Mouse (Mus musculus) stomach, postnatal 0 days (tissue): Measurements from ENCODE around the gene Syt2. TPM values are rescaled to one million over a fixed set of nuclear protein-coding genes. Genes with fewer than 3 reads are reported as not detected.
A peak's percentile ranks its signal among the peaks of the same experiment; 100 is the strongest.

Experiments
- ATAC-seq: fragments of 200-750 bp; cut with Nextera tagmentation; 2 replicates; pipeline ENCODE4 v1.8.0; 2017; ENCODE audit not compliant: low FRiP score, low TSS enrichment
- DNase-seq: peaks from one replicate; pipeline ENCODE4 v3.0.0-alpha.2; 2016; ENCODE audit warnings: low spot score
- H3K27ac ChIP-seq: fragments of 300-500 bp; sonication (generic); replicated peaks from 2 replicates; pipeline ENCODE4 v1.5.1; 2014; ENCODE audit warnings: mild to moderate bottlenecking, control low read depth
- H3K27me3 ChIP-seq: fragments of 300-500 bp; sonication (generic); 2 replicates; pipeline ENCODE4 v1.6.1; 2014; ENCODE audit warnings: low read length; ENCODE audit not compliant: control insufficient read depth, insufficient read depth
- H3K36me3 ChIP-seq: fragments of 300-500 bp; sonication (generic); 2 replicates; pipeline ENCODE4 v1.6.1; 2014; ENCODE audit warnings: low read length, mixed read lengths; ENCODE audit not compliant: control insufficient read depth, insufficient read depth
- H3K4me1 ChIP-seq: fragments of 300-500 bp; sonication (generic); replicated peaks from 2 replicates; pipeline ENCODE4 v1.6.1; 2014; ENCODE audit warnings: antibody characterized with exemption; ENCODE audit not compliant: control insufficient read depth, insufficient read depth
- H3K4me2 ChIP-seq: fragments of 300-500 bp; sonication (generic); replicated peaks from 2 replicates; pipeline ENCODE4 v1.6.1; 2014; ENCODE audit warnings: low read depth, mild to moderate bottlenecking, control low read depth, moderate library complexity
- H3K4me3 ChIP-seq: fragments of 300-500 bp; sonication (generic); 2 replicates; pipeline ENCODE4 v1.5.1; 2014; ENCODE audit warnings: low read depth, low read length, control low read depth
- H3K9ac ChIP-seq: fragments of 300-500 bp; sonication (generic); 2 replicates; pipeline ENCODE4 v1.6.1; 2014; ENCODE audit warnings: mild to moderate bottlenecking, low read length, control low read depth, mixed read lengths
- H3K9me3 ChIP-seq: fragments of 300-500 bp; sonication (generic); 2 replicates; pipeline ENCODE4 v1.6.1; 2016; ENCODE audit warnings: low read length; ENCODE audit not compliant: control insufficient read depth
- CTCF ChIP-seq: IDR thresholded peaks from 2 replicates; pipeline ENCODE4 v1.5.1; 2016; ENCODE audit warnings: antibody characterized with exemption, low read depth, mild to moderate bottlenecking, moderate library complexity
- EP300 ChIP-seq: optimal IDR thresholded peaks from 2 replicates; pipeline ENCODE3; 2016; ENCODE audit warnings: antibody characterized with exemption
- WGBS: fragments of 180-500 bp; shearing (Covaris S2); extraction: QIAGEN DNeasy Blood & Tissue Kit; methylation state at CpG from one replicate; pipeline ENCODE4 v1.1.7; 2014; 5-methylcytosine and 5-hydroxymethylcytosine counted together
- polyA plus RNA-seq: library from polyadenylated mRNA; unstranded; fragments of >200 nt; fragmentation: Nextera tagmentation; extraction: Ambion mirVana; gene quantifications from 2 replicates; pipeline ENCODE4 v1.2.1, GENCODE M21; 2015

Gene Syt2
- polyA plus RNA-seq, 1 experiment from 2014 or later: 0.58 TPM

DNA sequence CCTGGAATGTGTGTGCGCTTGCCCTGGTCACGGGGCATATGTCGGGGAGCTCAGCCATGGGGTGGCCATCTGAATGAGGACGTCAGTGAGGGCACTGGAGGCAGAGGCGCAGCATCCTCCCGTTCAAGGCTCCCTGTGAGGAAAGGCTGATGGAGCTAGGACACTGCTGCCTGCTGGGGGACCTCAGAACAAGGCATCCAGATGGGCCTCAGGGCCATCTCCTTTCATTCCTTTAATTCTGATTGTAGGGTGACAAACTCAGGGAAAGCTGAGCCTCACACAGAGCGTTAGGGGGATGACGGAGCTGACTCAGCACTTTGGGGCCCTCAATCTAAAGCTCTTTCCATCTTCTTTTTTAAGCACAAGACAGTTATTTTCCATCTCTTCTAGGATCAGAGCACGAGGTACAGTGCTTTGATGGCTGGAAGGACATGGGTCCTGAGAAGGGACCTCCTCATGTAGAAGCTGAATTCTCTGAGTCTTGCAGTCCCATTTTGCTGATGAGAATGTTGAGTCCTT lies 66.4 kb downstream of the Syt2 start:
- ATAC-seq (no peak), DNase-seq (no peak)
- H3K27ac ChIP-seq: no peak overlapping the region
- no peak overlapping the region for H3K4me3 ChIP-seq
- WGBS: 80% methylated on average over 9 of the region's 9 CpGs
- no peaks in the 10 kb centered on the region for H3K27me3 ChIP-seq
- no peaks in the 10 kb centered on the region for H3K36me3 ChIP-seq
- H3K9me3 ChIP-seq: no peaks in the 10 kb centered on the region
- no peak overlapping the region for H3K9ac ChIP-seq
- H3K4me1 ChIP-seq: 0 out of 2 replicates have a peak, but pooled peaks cover 2% of the 10 kb centered on the region
- H3K4me2 ChIP-seq: no peak overlapping the region
- TF ChIP-seq CTCF: no peak
- TF ChIP-seq EP300: no peak

- WGBS: 36% methylated on average over 11 of the region's 11 CpGs
- TF ChIP-seq EP300 (no peak), CTCF (no peak)
- no peaks in the 10 kb centered on the region for H3K36me3 ChIP-seq
- no peak overlapping the region for H3K9ac ChIP-seq
- H3K27me3 ChIP-seq: no peaks in the 10 kb centered on the region
- H3K4me1 ChIP-seq: 0 out of 2 replicates have a peak, but pooled peaks cover 2% of the 10 kb centered on the region
- no peak overlapping the region for H3K4me2 ChIP-seq
- ATAC-seq: peak; percentile 61
- DNase-seq: peak; percentile 65
- H3K27ac ChIP-seq: no peak overlapping the region
- H3K4me3 ChIP-seq: no peak overlapping the region
- H3K9me3 ChIP-seq: no peaks in the 10 kb centered on the region
Measured at GRCm38 (mm10) chr1:134713421-134713969, 67.0 kb downstream of the Syt2 start.

DNA sequence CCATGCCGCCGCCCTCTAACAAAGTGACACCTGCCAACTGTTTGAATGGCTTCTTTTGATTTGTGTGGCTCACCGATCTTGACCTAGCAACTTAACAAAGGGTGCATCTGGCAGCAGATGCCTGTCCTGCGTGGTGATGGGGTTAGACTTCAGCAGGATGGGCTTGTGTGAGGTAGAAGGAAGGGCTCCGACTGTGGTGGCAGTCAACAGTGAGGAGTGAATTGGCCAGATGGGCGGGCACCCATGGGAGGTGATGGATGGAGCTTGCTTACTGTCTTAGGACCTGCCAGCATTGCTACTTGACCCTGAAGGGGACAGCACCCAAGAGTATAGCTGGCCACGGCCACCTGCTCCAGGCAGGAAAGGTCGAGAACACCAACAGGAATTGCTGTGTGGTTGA lies 67.7 kb downstream of the Syt2 start:
- H3K4me1 ChIP-seq: 0 out of 2 replicates have a peak, but pooled peaks cover 2% of the 10 kb centered on the region
- no peak for TF ChIP-seq EP300
- TF ChIP-seq CTCF: no peak
- no peaks in the 10 kb centered on the region for H3K27me3 ChIP-seq
- H3K4me3 ChIP-seq: no peak overlapping the region
- no peak overlapping the region for H3K9ac ChIP-seq
- H3K27ac ChIP-seq: no peak overlapping the region
- ATAC-seq (no peak), DNase-seq (no peak)
- no peaks in the 10 kb centered on the region for H3K36me3 ChIP-seq
- H3K9me3 ChIP-seq: no peaks in the 10 kb centered on the region
- no peak overlapping the region for H3K4me2 ChIP-seq
- 63% methylated on average over 8 of the region's 8 CpGs for WGBS

- H3K27ac ChIP-seq: no peak overlapping the region
- no peaks in the 10 kb centered on the region for H3K9me3 ChIP-seq
- no peaks in the 10 kb centered on the region for H3K27me3 ChIP-seq
- no peak overlapping the region for H3K4me2 ChIP-seq
- no peak overlapping the region for H3K9ac ChIP-seq
- H3K36me3 ChIP-seq: no peaks in the 10 kb centered on the region
- ATAC-seq (no peak), DNase-seq (no peak)
- H3K4me1 ChIP-seq: no peaks in the 10 kb centered on the region
- no peak overlapping the region for H3K4me3 ChIP-seq
- 70% methylated on average over 5 of the region's 5 CpGs for WGBS
- TF ChIP-seq EP300 (no peak), CTCF (no peak)
Measured at GRCm38 (mm10) chr1:134715092-134715491, 68.6 kb downstream of the Syt2 start.

- TF ChIP-seq CTCF: no peak
- TF ChIP-seq EP300: no peak
- H3K36me3 ChIP-seq: no peaks in the 10 kb centered on the region
- H3K9me3 ChIP-seq: no peaks in the 10 kb centered on the region
Measured at GRCm38 (mm10) chr1:134719718-134720304, 73.3 kb downstream of the Syt2 start.

GRCm38 (mm10) chr1:134721486-134721885 lies 75.0 kb downstream of the Syt2 start:
- WGBS: 73% methylated on average over 5 of the region's 5 CpGs
- no peak for DNase-seq

More at GRCm38 (mm10) chr1:134719718-134720304, 73.3 kb downstream of the Syt2 start:
- DNase-seq (no peak), ATAC-seq (no peak)
- H3K4me1 ChIP-seq: no peaks in the 10 kb centered on the region
- no peak overlapping the region for H3K4me3 ChIP-seq
- H3K27me3 ChIP-seq: no peaks in the 10 kb centered on the region
- H3K9ac ChIP-seq: no peak overlapping the region
- no peak overlapping the region for H3K4me2 ChIP-seq
- H3K27ac ChIP-seq: no peak overlapping the region
- 73% methylated on average over 12 of the region's 12 CpGs for WGBS

More at GRCm38 (mm10) chr1:134721486-134721885, 75.0 kb downstream of the Syt2 start:
- no peak for ATAC-seq
- Histone ChIP-seq H3K9me3 (no peaks in the 10 kb centered on the region), H3K4me1 (no peaks in the 10 kb centered on the region), H3K27me3 (no peaks in the 10 kb centered on the region), H3K9ac (no peak overlapping the region), H3K27ac (no peak overlapping the region), H3K36me3 (no peaks in the 10 kb centered on the region), H3K4me2 (no peak overlapping the region), H3K4me3 (no peak overlapping the region)
- no peak for TF ChIP-seq EP300
- no peak for TF ChIP-seq CTCF
